Mouse (Mus musculus) kidney, adult 2 months (tissue): ENCODE measurements around the gene Osbpl2.

ENCODE experiments used
- CTCF ChIP-seq: fragments of 200-500 bp; conservative IDR thresholded peaks from 2 replicates; pipeline ENCODE4 v1.5.1; 2011; ENCODE audit warnings: low read depth, mild to moderate bottlenecking, control low read depth, low read length, moderate library complexity, mixed read lengths; ENCODE audit not compliant: insufficient read depth, insufficient read length
- POLR2A ChIP-seq: fragments of 200-500 bp; IDR thresholded peaks from one replicate; pipeline ENCODE4 v1.6.1; 2011; ENCODE audit warnings: low read depth, low read length, control low read depth

- no peak; the same call in 1 of the 2 replicates for TF ChIP-seq CTCF
- TF ChIP-seq POLR2A: no peak
These were observed 4.9 kb upstream of the Osbpl2 start for GRCm38 (mm10) chr2:180113909-180114890.
